Mouse (Mus musculus): ENCODE measurements around the gene Matn3. TPM values are rescaled to one million over a fixed set of nuclear protein-coding genes. Genes with fewer than 3 reads are reported as not detected.

Matn3 gene
- polyA plus RNA-seq (2011; ENCODE audit: insufficient read length, low read depth, missing spikeins) = 0.33 and 0.48 TPM in 2 replicates

GRCm38 (mm10) chr12:8947714-8948464, at the start of gene Matn3:
TSS of gene Matn3 (plus strand) at chr12:8947929.
- Histone ChIP-seq H3K27ac (ENCODE audit: insufficient read depth, low read length) (no peak within 1 kb of the TSS), H3K4me3 (ENCODE audit: insufficient read depth, low read length) (peak within 1 kb of the TSS; percentile 44), H3K4me1 (ENCODE audit: control insufficient read depth, insufficient read depth, low read length) (0 out of 2 replicates have a peak, but pooled peaks cover 2% of the 10 kb centered on the region)
- TF ChIP-seq POLR2A (IDR thresholded peaks at IDR 0.05; ENCODE audit: low read depth, low read length) = no peak
- no peak for TF ChIP-seq CTCF (IDR thresholded peaks at IDR 0.05; ENCODE audit: borderline replicate concordance, insufficient read depth, low read length)

GRCm38 (mm10) chr12:8898879-8899785, 48.6 kb upstream of the Matn3 start:
- Histone ChIP-seq H3K4me3 (ENCODE audit: insufficient read depth, low read length) (no peak overlapping the region), H3K4me1 (ENCODE audit: control insufficient read depth, insufficient read depth, low read length) (peaks cover 11% of the 10 kb centered on the region), H3K27ac (ENCODE audit: insufficient read depth, low read length) (no peak overlapping the region)
- no peak for TF ChIP-seq POLR2A (IDR thresholded peaks at IDR 0.05; ENCODE audit: low read depth, low read length)

GRCm38 (mm10) chr12:8900107-8900698, 47.5 kb upstream of the Matn3 start:
- peak overlapping the region; percentile 42; the same call in 1 of the 2 replicates for H3K27ac ChIP-seq (ENCODE audit: insufficient read depth, low read length)
- no peak overlapping the region for H3K4me3 ChIP-seq (ENCODE audit: insufficient read depth, low read length)
- TF ChIP-seq POLR2A (IDR thresholded peaks at IDR 0.05; ENCODE audit: low read depth, low read length) (0 out of 2 replicates have a peak, but pooled peaks have one; percentile 13), CTCF (IDR thresholded peaks at IDR 0.05; ENCODE audit: borderline replicate concordance, insufficient read depth, low read length) (no peak)
- H3K4me1 ChIP-seq (ENCODE audit: control insufficient read depth, insufficient read depth, low read length) = peaks cover 11% of the 10 kb centered on the region

DNA sequence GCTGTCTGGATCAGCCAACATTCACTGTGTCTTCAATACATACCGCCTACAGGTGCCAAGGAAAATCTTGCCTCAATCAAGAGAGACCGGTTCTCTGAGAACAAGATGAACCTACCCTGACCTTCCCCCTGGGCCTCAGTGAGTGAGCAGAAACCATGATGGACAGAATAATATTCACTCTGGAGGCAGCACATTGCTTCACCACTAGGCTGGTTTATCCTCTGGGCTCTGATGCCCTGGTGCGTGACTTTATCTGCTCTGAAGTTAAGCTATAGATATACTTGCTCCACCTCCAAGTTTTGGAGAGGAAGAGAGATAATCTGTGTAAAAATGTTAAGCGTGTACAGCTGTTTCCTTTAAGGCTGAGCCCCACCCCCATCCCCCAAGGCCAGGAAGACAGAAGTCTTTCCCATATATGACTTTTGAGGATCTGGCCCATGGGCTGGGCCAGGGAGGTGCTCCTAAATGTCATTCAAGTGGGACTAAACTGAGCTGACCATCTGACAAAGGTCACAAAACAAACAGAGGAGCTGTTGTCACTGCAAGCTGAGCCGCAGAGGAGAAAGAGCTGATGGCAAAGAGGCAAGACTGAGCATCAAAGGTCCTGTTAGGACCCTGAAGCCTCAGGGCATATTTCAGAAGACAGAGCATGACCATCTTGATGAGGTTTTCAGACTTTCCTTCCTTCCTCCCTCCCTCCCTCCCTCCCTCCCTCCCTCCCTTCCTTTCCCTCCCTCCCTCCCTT, 46.6 kb upstream of the Matn3 start:
- H3K4me3 ChIP-seq (ENCODE audit: insufficient read depth, low read length) = no peak overlapping the region
- no peak for TF ChIP-seq CTCF (IDR thresholded peaks at IDR 0.05; ENCODE audit: borderline replicate concordance, insufficient read depth, low read length)
- no peak; the same call in 1 of the 2 replicates for TF ChIP-seq POLR2A (IDR thresholded peaks at IDR 0.05; ENCODE audit: low read depth, low read length)
- H3K4me1 ChIP-seq (ENCODE audit: control insufficient read depth, insufficient read depth, low read length) = peaks cover 11% of the 10 kb centered on the region
- H3K27ac ChIP-seq (ENCODE audit: insufficient read depth, low read length) = peak overlapping the region; percentile 82

DNA sequence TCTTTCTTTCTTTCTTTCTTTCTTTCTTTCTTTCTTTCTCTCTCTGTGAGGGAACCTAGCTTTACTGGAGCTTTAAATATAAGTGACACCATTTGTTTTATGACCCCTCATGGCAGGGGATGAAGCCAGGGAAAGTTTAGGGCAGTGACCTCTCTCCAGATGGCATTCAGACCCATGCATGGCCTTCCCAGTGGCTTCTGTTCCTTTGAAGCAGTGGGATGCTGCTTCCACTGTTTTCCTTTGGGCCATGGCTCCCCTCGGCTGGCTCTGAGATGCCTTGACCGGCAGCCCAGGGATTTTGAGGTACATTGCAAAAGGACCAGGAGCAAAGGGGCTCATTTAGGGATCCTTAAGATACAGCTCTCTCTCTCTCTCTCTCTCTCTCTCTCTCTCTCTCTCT, 45.8 kb upstream of the Matn3 start:
- Histone ChIP-seq H3K27ac (ENCODE audit: insufficient read depth, low read length) (no peak overlapping the region), H3K4me3 (ENCODE audit: insufficient read depth, low read length) (no peak overlapping the region), H3K4me1 (ENCODE audit: control insufficient read depth, insufficient read depth, low read length) (peaks cover 11% of the 10 kb centered on the region)
- TF ChIP-seq CTCF (IDR thresholded peaks at IDR 0.05; ENCODE audit: borderline replicate concordance, insufficient read depth, low read length) (no peak), POLR2A (IDR thresholded peaks at IDR 0.05; ENCODE audit: low read depth, low read length) (no peak)

DNA sequence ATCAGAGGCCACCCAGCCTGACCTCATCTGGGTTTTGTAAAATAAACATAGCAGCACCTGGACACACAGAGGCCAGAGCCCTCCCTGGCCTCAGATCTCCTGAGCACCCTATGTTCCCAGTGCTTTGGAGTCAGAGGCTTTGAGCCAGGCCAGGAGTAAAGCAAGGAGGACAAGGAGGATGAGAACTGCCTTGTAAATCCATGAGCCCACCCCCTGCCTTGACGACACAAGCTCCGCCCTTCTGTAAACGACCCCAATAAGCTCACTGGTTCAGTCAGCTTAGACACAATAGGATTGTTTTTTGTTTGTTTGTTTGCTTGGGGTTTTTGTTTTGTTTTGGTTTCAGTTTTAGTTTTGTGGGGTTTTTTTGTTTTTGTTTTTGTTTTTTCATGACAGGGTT, 45.2 kb upstream of the Matn3 start:
- no peak for TF ChIP-seq CTCF (IDR thresholded peaks at IDR 0.05; ENCODE audit: borderline replicate concordance, insufficient read depth, low read length)
- no peak for TF ChIP-seq POLR2A (IDR thresholded peaks at IDR 0.05; ENCODE audit: low read depth, low read length)
- no peak overlapping the region for H3K27ac ChIP-seq (ENCODE audit: insufficient read depth, low read length)
- H3K4me3 ChIP-seq (ENCODE audit: insufficient read depth, low read length) = no peak overlapping the region
- H3K4me1 ChIP-seq (ENCODE audit: control insufficient read depth, insufficient read depth, low read length) = peaks cover 10% of the 10 kb centered on the region

GRCm38 (mm10) chr12:8912860-8913685, 34.7 kb upstream of the Matn3 start:
- Histone ChIP-seq H3K4me1 (ENCODE audit: control insufficient read depth, insufficient read depth, low read length) (peaks cover 13% of the 10 kb centered on the region), H3K4me3 (ENCODE audit: insufficient read depth, low read length) (no peak overlapping the region), H3K27ac (ENCODE audit: insufficient read depth, low read length) (peak overlapping the region; percentile 95)
- TF ChIP-seq CTCF (IDR thresholded peaks at IDR 0.05; ENCODE audit: borderline replicate concordance, insufficient read depth, low read length) (no peak), POLR2A (IDR thresholded peaks at IDR 0.05; ENCODE audit: low read depth, low read length) (peak; percentile 51; the same call in 1 of the 2 replicates)

DNA sequence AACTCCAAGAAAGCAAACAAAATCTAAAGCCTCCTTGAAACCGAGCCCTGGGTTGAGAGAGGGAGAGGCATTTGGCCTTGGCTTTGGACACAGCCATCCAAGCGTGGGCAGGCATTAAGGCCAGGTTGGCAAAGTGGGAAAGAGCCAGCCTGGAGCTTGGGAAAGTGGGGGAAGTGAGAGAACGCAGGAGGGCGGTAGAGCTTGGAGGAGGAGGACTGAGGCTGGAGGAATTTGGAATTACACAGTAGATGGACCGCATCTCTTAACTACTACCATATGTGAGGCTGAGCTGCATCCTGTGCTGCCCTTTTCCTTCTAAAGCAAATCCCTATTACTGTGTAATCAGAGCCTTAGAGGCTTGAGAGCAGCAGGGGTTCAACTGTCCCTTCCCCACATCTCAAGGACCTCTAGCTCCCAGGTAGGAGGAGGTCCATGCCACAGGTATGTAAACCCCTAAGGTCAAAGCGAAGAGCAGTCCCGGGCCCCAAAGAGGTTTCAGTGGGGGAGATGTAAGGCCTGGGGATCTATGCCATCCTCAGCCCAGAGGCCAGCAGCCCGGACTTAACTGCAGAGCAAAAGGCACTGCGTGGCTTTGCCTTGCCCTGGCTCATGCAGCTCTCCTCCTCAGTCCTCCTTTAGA, 33.9 kb upstream of the Matn3 start:
- peak overlapping the region; percentile 96 for H3K27ac ChIP-seq (ENCODE audit: insufficient read depth, low read length)
- TF ChIP-seq POLR2A (IDR thresholded peaks at IDR 0.05; ENCODE audit: low read depth, low read length) = peak; percentile 50
- peak; percentile 14; the same call in 1 of the 2 replicates for TF ChIP-seq CTCF (IDR thresholded peaks at IDR 0.05; ENCODE audit: borderline replicate concordance, insufficient read depth, low read length)
- H3K4me3 ChIP-seq (ENCODE audit: insufficient read depth, low read length) = no peak overlapping the region
- peaks cover 13% of the 10 kb centered on the region for H3K4me1 ChIP-seq (ENCODE audit: control insufficient read depth, insufficient read depth, low read length)
